In genomic region chr1:59967291-59967690, GRCm38 (mm10) we compare ENCODE assay signal across 8 mouse cellular contexts. TPM values are rescaled to one million over a fixed set of nuclear protein-coding genes. Genes with fewer than 3 reads are reported as not detected.
A peak's percentile ranks its signal among the peaks of the same experiment; 100 is the strongest.
DNase-seq lines count a peak whose midpoint lies in the region; ATAC-seq and TF ChIP-seq lines count a peak whose summit lies in the region.

No protein-coding gene starts in this region.

- ATAC-seq in cerebellum, adult (ENCODE audit: insufficient number of reproducible peaks, low FRiP score, low TSS enrichment) = no peak
- ATAC-seq in liver, embryonic 12.5 days = no peak
- no peak for ATAC-seq in midbrain, embryonic 15.5 days (replicated peaks)

- peak; percentile 24 for DNase-seq in cerebellum, adult 11 months
- no peak for DNase-seq in liver, adult 2 months (ENCODE audit: extremely low read depth, low read depth, low spot score)
- DNase-seq in cerebellum, adult 9-11 months = peak; percentile 23
- DNase-seq in lung, adult 2 months = peak; percentile 27
- no peak for DNase-seq in MN1 (ENCODE audit: low spot score)

- H3K27ac ChIP-seq in liver, adult 2 months (replicated peaks; ENCODE audit: insufficient read depth, low read depth, low read length) = no peak overlapping the region
- H3K27ac ChIP-seq in liver, embryonic 12.5 days = no peak overlapping the region
- no peak overlapping the region for H3K27ac ChIP-seq in midbrain, embryonic 15.5 days

- H3K9me3 ChIP-seq in liver, embryonic 12.5 days (replicated peaks) = no peaks in the 10 kb centered on the region
- H3K9me3 ChIP-seq in midbrain, embryonic 15.5 days = no peaks in the 10 kb centered on the region

- 88% methylated on average over 4 of the region's 4 CpGs for WGBS in liver, adult 2 months
- 67% methylated on average over 4 of the region's 4 CpGs for WGBS in liver, embryonic 12.5 days (ENCODE audit: insufficient replicate concordance)
- WGBS in lung, adult 2 months = 88% methylated on average over 4 of the region's 4 CpGs
- 89% methylated on average over 4 of the region's 4 CpGs for WGBS in midbrain, embryonic 15.5 days

- no peak for TF ChIP-seq POLR2A in liver, adult 2 months (IDR thresholded peaks at IDR 0.05; ENCODE audit: extremely low read depth, insufficient read depth, low read length)
- TF ChIP-seq POLR2A in lung, adult 2 months (IDR thresholded peaks at IDR 0.05; ENCODE audit: borderline replicate concordance, extremely low read depth, low read depth, low read length) = no peak

- peaks cover 12% of the 10 kb centered on the region for H3K36me3 ChIP-seq in liver, adult 2 months (ENCODE audit: control insufficient read depth, insufficient read depth, low read length)
- H3K36me3 ChIP-seq in liver, embryonic 12.5 days = peaks cover 41% of the 10 kb centered on the region
- peaks cover 20% of the 10 kb centered on the region; the same call in 1 of the 2 replicates for H3K36me3 ChIP-seq in midbrain, embryonic 15.5 days (replicated peaks)

- H3K4me3 ChIP-seq in liver, adult 2 months (ENCODE audit: insufficient read depth, low read depth, low read length) = no peak overlapping the region; the same call in 1 of the 2 replicates
- no peak overlapping the region for H3K4me3 ChIP-seq in liver, embryonic 12.5 days
- H3K4me3 ChIP-seq in lung, adult 2 months (replicated peaks; ENCODE audit: extremely low read depth, low read depth, low read length) = no peak overlapping the region
- no peak overlapping the region for H3K4me3 ChIP-seq in midbrain, embryonic 15.5 days

- H3K9ac ChIP-seq in liver, adult 2 months (ENCODE audit: low read depth, low read length) = no peak overlapping the region
- no peak overlapping the region for H3K9ac ChIP-seq in liver, embryonic 12.5 days
- H3K9ac ChIP-seq in midbrain, embryonic 15.5 days = no peak overlapping the region

- peaks cover 3% of the 10 kb centered on the region; the same call in 1 of the 2 replicates for H3K79me2 ChIP-seq in liver, adult 2 months (ENCODE audit: control insufficient read depth, insufficient read depth, low read length)

- no peaks in the 10 kb centered on the region for H3K27me3 ChIP-seq in liver, adult 2 months (ENCODE audit: control insufficient read depth, insufficient read depth, low read length)
- H3K27me3 ChIP-seq in liver, embryonic 12.5 days (replicated peaks) = no peaks in the 10 kb centered on the region
- H3K27me3 ChIP-seq in midbrain, embryonic 15.5 days (replicated peaks) = no peaks in the 10 kb centered on the region

- TF ChIP-seq CTCF in liver, adult 2 months (IDR thresholded peaks at IDR 0.05; ENCODE audit: low read depth, low read length) = peak; percentile 37; the same call in 1 of the 2 replicates
- peak; percentile 47 for TF ChIP-seq CTCF in lung, adult 2 months (IDR thresholded peaks at IDR 0.05; ENCODE audit: insufficient read depth, low read length)

- no peak overlapping the region for H3K4me2 ChIP-seq in liver, embryonic 12.5 days
- no peak overlapping the region for H3K4me2 ChIP-seq in midbrain, embryonic 15.5 days

- H3K4me1 ChIP-seq in liver, adult 2 months (ENCODE audit: control insufficient read depth, insufficient read depth, low read length) = no peaks in the 10 kb centered on the region
- no peaks in the 10 kb centered on the region for H3K4me1 ChIP-seq in liver, embryonic 12.5 days
- peaks cover 3% of the 10 kb centered on the region for H3K4me1 ChIP-seq in lung, adult 2 months (ENCODE audit: control insufficient read depth, insufficient read depth, low read length)
- H3K4me1 ChIP-seq in midbrain, embryonic 15.5 days = no peaks in the 10 kb centered on the region

RNA-seq across cellular contexts. Expression of gene Fam117b, which starts 54.5 kb away (rescaled TPM):
- 3.7 and 3.9 TPM in 2 replicates for total RNA-seq in liver, adult 2 months (2014; rRNA removed)
- 1.4 and 2.0 TPM in 2 replicates for polyA plus RNA-seq in liver, adult 2 months (2012; rRNA removed)
- polyA plus RNA-seq in liver, embryonic 12.5 days (2016; fragmentation: Nextera tagmentation; extraction: Ambion mirVana) = 7.6 TPM in 2 replicates
- polyA plus RNA-seq in lung, adult 2 months (2012; rRNA removed) = 18.8 and 28.6 TPM in 2 replicates
- 44.3 and 48.2 TPM in 2 replicates for polyA plus RNA-seq in midbrain, embryonic 15.5 days (2015; fragmentation: Nextera tagmentation; extraction: Ambion mirVana)

Comparison
In these comparisons a context has a peak if more than half of its experiments do, and no peak if none do; other contexts are left out.
1. DNase-seq: peak in cerebellum, adult 11 months (single experiment), cerebellum, adult 9-11 months (single experiment) and lung, adult 2 months (single experiment); none in liver, adult 2 months (single experiment) and MN1 (single experiment).